Mouse (Mus musculus): ENCODE measurements at regions not wholly inside any gene's neighbourhood (a gene's known extent, or its start where the extent isn't known, plus 50 kb on each side); places are given as distances from the start of the nearest gene placed in this dataset.

DNA sequence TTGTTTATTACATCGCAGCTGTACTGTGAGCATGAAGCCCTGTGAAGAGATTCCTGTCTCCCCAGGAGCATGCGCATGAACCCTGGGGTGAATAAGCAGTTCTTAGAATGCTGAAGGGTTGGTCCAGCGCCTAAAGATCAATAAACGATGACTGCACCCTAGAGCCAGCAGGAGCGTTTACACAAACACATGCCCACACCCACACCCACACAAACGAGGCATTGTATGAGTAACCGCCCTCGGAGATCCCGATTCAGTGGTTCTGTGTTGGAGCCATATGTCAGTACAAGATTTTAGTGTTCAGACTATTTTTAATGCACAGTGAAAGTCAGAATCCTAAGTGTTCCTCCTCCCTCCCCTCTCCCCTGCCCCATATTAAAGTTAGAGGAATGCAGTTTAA is 57.3 kb downstream of the Edn1 start:
- no peak for DNase-seq

DNA sequence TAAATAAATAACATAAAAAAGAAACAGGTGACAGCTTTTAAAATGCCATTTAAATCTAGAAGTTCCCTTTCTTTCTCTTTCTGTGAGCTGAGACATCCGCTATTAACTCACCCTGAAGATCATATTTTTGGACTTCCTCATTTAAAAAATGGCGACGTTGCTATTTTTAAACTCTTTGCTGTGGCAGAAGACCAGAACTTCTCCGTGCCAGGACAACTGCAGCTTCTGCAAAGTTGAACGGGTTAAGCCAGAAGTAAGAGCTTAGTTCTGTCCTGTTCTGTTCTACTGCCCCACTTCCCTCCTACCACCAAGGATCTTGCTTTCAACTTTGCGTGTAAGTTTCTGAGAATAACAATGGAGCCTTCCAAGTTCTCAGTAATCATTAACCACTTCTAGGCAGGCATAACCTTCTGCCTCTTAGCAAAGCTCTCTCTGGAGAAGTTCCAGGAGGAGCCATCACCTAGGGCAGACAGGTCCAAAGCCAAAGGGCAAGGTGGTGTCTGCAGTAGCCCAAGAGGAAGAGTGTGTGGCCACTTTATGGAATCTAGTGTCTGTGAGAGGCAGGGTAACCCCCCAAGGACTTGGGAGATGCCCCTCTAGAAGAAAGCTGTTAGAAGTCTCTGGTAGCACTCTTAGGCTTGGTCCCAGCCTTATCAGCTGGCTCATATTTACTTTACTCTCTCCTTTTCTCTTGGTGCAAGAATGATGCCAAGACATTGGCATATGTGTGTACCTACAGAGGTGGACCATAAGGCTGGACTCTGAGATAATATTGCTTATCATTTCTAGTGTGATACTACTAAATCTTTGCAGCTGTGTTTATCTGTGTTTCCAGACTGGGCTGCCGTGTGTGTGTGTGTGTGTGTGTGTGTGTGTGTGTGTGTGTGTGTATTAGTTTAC is 66.6 kb downstream of the Edn1 start:
- DNase-seq = peak in 1 of 2 experiments; percentile 2

DNA sequence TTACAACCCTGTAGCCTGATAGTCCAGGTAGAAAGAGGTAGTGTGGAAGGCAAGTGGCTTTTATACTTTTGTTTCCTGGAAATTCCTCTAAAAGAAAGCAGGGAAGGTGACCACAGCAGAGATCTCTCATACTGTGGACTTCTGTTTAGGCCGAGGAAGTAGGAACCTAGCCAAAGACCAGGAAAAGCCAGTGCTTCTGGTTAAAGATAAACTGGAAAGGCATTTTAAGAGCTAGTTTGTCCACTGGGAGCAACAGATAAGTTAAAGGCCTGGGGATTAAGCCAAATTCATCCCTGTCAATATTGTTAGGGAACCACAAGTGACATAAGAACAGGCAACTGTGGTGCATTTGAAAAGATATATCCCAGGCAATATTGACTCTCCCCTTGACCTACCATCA is 68.5 kb downstream of the Edn1 start:
- no peak for DNase-seq

DNA sequence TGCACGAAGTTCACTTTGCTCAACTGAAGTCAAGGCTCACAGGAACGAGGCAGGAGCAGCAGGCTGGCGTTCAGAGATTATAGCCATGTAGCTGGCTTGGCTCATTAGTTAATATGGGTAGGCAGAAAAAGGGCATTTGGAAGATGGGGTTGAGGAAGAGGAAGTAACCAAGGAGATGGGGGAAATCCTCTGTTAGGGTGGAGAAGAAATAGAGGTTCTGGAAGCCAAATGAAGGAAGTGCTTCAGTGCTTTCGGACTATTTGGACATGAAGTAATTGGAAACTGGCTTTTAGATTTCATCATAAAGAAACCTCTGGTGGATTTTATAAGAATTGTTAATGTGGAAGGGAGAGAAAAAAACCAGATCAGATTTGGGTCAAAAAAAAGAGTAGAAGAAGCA is 70.9 kb downstream of the Edn1 start:
- DNase-seq = no peak

DNA sequence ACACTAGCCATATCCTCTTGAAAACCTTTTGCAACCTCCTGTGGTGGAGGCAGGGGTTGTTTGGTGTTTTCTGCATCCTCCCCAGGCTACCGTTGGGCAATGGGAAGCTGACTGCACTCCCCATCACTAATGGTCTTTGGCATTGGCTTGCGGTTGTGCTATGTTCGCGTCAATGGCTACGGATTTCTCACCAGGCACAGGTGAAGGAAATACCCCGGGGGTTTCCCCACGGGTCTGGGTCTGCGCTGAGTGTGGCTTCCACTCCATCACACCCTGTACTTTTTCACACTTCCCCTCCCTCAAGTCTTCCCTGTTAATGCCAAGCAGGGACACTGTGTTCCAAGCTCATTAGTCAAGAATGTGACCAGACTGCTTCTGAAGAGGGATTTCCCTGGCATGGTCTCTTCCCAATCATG is 72.9 kb downstream of the Edn1 start:
- no peak for DNase-seq

DNA sequence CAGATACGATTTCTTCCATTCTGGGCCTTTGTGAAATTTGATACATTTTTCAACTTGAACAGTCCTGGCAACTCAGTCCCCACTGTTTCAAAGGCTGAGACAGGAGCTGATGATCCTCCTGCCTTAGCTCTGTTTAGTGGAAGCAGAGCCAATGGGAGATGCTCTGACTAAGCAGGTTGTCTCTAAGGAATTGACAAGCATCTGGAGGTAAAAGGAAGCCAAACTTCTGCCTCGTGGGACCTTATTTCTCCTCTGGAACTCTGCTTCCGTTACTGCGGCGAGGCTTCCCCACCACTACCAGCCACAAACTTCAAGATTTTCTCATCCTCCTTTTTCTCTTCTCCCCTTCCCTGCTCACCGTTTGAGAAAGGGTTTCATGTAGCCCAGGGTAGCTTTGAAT is 78.4 kb downstream of the Edn1 start:
- DNase-seq = no peak

DNA sequence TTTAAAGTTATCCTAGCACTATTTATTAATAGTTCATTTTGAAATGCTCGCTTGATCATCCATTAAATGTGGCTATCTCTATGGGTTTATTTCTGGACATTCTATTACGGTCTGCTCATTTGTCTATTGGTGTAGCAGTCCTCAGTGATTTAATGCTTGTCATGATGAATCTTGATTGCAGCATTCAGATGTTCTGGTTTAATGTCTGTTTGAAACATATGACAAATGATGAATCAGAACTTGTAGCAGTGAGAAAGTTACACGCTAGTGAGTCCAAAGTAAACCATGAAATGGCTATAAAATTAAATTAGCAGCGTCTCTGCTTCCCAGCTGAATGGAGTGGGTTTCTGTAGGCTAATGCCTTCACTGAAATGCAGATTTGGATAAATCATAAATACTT is 81.8 kb downstream of the Edn1 start:
- DNase-seq = no peak

DNA sequence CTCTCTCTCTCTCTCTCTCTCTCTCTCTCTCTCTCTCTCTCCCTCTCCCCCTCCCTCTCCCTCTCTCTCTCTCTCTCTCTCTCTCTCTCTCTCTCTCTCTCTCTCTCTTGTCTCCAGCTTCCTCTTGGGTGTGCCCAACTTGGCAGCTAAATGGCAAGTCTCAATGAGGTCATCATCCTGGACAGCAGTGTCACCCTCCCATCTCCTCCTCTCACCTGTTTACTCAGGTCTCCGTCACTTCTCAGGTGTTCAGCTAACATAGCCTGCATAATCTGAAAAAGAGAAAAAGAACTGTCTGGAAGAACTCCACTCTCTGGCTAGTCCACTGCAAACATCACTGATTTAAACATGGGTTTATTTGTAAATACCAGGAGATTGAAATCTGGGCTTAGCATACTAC is 89.1 kb downstream of the Edn1 start:
- DNase-seq = no peak

DNA sequence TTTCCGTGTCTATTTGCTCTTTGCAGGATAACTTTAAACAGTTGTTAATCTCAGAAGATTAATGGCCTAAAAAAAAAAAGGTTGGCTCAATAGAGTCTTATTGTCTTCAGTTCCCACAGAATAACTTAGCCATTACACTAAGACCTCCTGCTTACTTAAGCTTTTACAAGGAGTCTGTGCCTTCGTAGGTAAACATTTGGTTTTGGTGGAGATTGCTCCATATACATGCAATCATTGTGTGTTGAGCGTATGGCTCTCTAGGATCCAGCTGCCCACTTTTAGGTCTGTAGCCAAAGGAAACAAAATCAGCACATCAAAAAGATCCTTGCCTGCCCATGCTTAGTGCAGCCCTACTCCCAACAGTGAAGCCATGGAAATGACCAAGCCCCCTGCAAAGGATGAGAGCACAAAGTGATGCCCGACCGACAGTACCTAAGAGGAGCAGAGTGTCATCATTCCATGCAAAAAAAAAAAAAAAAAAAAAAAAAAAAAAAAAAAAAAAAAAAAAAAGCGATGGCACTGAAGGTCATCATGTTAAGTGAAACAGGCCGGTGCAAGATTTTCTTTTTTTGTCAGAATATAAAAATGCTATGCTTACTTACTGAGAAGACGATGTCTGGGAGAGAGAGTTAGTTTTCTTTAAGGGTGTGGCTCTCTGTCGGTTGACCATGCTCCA is 90.2 kb downstream of the Edn1 start:
- DNase-seq = no peak

DNA sequence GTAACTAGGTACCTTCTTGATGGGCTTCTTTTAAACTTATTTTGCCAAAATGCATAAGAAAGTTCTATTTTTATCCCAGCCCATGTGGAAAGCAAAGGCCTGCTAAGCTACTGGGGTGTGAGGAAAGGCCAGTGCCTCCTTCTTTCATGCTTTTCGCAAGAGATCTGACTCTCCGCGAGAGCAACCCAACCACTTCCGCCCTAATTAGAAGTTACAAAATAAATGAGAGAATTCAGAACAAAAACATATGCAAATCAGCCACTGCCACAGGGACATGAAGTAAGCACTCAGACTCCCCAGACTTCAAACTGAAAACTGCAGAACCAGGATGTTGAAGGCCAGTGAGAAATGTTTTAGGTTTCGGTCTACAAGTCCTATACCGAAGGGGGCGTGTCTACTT is 91.4 kb downstream of the Edn1 start:
- DNase-seq = no peak

DNA sequence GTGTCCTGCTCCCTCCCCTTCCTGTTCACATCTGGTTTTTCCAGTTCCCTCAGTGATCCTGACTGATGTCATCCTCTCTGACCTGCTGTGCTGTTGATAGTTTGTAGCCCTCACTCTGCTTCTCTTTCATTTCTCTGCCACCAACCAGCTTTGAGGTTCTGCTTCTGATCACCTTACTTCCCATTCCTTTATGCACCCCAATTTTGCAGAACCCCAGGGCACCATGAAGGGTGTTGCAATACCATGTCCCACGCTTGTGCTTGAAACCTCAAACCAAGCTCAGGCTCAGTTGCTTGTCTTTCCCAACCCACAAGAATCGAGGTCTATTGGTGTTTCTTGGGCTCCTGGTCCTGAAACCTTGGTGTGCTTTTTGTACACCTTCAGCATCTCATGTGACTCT is 93.3 kb downstream of the Edn1 start:
- DNase-seq = no peak

DNA sequence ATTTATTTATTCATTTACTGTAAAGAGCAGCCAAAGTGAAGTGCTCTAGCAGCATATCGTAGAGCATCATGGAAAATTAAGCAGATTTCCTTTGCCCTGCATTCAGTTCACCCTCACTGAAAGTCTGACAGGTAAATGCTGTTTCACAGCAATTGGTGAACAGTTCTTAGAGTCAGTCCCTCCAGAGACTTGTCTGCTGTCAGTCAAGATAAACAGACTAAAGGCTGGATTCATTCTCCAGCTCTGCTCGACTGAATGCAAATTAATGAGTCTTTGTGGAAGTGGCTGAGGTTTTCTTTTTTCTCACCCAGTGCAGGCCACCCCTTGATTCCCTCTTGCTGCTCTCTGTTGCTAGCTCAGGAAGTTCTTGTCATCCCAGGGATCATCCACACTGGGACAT is 100.2 kb downstream of the Edn1 start:
- no peak for DNase-seq

DNA sequence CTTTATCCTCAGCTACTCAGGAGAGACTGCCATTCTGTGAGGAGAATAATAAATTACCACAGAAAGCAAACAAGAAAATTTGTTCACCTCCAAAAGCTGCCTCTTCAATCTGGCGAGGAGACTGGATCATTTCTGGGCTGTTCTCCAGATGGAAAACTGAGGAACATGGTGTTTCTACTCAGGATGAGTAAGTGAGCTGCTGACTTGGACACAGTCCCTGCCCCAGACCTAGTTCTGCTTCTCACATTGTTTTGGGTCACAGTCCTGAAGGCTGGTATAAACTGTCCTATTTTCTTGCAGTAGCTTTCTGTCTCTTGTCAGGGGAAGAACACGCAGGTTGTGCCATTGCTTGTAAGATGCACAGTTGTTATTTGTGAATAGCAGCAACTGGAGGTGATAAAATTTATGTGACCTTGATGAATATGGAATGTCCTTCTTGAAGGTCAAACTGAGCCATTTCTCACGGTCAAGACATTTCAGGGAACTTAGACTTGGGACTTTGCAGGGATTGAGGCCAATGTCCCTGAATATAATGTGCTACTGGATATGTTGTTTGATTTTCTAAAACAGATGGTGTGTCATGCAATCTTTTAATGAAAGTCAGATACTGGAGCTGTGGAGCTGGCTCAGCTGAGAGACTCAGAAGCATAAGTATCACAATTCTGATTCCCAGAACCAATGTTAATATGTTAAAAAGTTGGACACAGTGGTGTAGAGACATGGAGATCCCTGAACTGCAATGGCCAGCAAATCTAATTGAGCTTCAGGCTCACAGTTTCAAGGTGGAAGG is 102.2 kb downstream of the Edn1 start:
- DNase-seq = peak; percentile 13 to 37

DNA sequence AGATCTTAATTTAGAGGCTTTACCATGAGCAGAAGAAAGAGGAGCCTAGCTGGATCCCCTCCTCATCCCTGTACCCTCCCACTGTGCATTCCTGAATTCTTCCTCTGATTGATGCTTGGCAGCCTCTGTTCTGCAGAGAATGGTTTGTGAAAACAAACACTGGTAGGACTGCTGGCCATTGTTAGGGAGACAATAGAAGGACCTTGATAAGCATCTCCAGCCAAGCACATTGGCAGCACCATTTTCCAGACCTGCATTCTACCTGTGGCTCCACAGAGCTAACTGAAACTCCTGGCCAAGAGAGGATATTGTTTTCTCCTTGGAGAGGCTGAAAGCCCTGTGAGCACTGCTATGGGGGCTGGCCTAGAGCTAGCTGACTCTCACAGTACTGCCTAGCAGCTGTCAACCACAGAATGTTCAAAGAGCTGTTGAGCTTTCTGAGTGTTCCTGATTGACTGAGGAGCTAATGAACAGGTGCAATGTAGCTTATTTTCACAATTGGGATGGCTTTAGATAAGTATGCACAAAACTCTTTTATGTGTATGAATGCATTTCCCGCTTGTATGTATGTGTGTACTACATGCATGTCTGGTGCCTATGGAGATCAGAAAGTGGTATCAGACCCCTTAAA is 111.5 kb downstream of the Edn1 start:
- no peak for DNase-seq

DNA sequence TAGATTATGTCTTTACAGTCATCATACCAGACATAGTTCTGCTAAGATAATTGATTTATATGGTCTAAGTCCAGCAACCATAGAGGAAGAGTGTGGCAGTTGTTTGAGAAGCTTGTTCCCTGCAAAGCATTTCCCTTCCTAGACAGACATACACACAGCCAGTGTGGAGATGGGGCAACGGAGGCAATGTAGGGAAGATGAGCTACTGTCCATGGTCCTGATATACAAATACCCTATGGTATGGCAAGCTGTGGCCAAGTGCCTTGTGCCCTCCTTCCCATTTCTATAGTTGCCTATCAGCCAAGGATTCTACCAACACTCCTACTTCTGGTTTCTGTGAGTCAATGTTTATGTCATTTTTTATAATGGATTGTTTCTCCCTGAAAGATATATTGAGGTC is 145.6 kb downstream of the Edn1 start:
- DNase-seq = no peak

DNA sequence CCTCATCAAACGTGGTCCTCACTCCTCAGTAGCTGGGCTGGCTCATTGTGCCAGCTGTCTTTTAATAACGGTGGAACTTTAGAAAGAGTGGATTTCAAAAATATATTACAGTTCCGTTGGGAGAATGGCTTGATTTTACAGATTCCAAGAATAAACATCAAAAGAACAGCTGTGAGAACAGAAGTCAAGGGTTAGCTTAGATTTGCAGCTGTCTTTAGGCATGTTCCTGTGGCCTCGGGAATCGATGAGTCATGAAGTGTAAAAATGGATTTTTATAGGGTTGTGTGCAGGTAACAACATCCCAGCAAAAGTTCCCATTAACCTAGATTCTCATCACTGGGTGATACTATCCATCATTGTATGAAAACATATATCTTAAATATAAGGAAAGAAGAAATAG is 152.4 kb downstream of the Edn1 start:
- no peak for DNase-seq

DNA sequence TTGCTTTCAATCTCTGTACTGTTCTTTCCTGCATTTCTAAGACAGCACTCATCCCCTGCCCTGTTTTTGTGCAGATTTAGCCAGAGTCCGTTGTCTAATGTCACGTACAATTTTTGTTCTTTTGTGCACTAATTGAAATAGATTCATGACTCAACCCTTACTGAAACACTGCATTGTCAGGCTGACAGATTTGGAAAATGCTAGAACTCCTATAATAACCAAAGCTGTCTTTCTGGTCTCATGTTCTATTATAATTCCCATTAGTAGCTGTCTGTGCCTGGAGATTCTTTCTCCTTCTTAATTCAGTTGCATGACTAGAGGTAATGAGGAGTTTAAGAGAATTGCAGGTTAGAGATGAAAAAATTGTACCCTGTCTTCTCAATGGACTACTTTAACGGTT is 158.6 kb downstream of the Edn1 start:
- DNase-seq = no peak

DNA sequence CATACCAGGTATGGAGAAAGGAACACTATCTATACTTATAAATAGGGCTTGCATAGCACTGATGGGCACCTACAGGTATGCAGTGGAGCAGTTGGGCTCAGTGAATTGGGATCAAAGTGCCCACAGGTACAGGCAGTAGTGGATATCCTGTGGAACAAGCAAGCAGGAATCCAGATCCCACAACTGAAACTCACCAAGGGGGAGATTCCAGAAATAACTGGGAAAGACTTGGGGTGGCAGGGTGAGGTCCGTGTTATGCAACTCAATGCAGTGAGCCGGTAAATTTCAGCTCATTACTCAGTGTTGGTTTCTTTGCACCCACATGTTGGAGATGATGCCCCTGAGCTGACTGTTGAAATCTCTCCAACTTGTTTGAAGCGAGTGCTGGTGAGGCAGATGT is 177.5 kb downstream of the Edn1 start:
- no peak for DNase-seq

DNA sequence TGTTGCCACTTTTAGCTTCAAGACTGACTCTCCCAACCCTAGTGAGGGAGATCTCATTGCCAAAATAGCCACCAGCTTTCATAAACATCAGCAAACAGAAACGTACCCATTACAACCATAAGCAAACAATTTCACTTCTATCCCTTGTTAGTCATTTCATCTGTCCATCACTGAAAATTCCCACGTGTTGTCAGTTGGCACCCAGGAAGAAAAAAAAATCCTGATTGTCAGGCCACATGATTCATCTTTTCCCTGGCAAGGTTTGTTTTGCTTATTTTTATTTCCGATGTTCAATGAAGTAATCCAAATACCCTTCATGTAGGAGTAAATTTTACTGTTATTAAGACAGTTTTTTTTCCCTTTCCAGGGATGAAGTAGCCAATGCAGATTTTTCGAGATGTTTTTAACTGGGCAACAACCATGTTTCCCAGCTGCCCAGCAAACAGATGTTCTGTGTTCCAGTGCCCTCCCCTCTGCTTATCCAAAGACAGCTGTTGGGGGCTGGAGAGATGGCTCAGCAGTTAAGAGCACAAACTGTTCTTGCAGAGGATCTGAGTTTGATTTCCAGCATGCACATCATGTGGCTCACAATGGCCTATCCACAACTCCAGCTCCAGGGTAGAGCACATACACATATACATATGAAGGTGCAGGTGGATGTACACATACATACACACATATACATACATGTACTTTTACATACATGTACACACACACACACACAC is 189.3 kb upstream of the Phactr1 start:
- peak in 1 of 2 experiments; percentile 21 for DNase-seq

DNA sequence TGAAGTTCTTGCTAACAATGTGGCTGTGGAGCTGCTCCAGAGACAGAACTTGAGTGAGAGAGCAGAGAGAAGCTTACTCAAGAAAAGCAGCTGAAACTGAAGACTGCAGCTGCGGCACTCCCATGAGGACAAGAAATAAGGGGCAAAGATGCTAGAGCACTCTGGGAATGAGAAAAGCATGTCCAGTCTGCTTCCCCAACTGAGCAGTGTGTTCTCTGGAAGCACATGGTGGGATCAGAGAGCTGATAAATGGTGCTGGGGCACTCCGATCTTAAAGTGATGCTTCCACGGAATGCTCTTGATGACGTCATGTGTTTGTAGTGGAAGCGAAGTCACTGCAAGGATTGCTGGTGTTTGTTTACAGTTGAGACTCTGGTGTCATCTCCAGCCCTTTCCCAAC is 186.1 kb upstream of the Phactr1 start:
- DNase-seq = no peak

DNA sequence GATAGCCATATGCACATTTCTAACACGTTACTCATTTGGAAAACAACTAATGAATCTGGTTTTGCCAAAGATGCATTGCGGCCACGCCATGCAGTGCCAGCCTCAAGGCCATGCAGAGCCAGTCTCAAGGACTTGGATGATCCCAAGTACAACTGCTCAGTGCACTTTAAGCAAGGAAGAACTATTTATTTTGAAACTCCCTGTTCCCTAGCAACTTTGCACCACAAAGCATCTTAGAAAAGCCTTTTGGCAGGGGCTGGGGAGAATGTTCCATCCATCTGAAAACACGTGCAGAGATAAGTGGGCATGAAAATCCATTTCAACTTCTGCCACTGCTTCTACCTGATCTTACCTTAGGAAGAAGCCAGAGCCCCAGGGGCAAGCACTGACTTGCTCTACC is 182.1 kb upstream of the Phactr1 start:
- DNase-seq = peak in 1 of 2 experiments; percentile 2

DNA sequence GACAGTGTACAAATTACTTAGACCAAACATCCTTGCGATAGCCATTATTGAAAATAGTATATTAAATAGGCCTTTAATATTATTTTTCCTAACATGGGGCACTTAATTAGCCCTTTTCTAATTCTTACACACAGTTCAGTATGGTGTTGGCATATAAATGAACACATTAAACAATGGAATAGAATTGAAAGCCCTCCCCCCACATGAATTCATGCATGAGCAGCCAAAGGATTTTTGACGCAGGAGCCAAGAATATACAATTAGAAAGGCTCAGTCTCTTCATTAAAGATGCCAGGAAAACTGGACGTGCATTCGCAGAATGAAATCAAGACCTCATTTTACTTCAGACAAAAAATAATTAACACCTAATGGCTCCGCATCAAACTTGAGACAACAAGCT is 172.9 kb upstream of the Phactr1 start:
- no peak for DNase-seq
